Mouse (Mus musculus) G1E (cell line): ENCODE results near the gene Gtf2h1.

Experiments
- CTCF ChIP-seq: IDR thresholded peaks from 2 replicates; pipeline ENCODE4 v1.5.1; 2012; ENCODE audit warnings: low read depth, low read length, inconsistent platforms, mixed read lengths
- GATA1 ChIP-seq: IDR thresholded peaks from 2 replicates; pipeline ENCODE4 v1.6.1; 2012; ENCODE audit warnings: borderline replicate concordance, low read length, inconsistent platforms, mixed read lengths
- POLR2AphosphoS5 ChIP-seq: IDR thresholded peaks from 2 replicates; pipeline ENCODE4 v1.6.1; 2012; ENCODE audit warnings: low read depth, low read length, inconsistent platforms; ENCODE audit not compliant: insufficient replicate concordance
- TAL1 ChIP-seq: conservative IDR thresholded peaks from 2 replicates; pipeline ENCODE4 v1.6.1; 2012; ENCODE audit warnings: low read depth, low read length, inconsistent platforms, mixed read lengths

- TF ChIP-seq CTCF, result no peak
- TF ChIP-seq TAL1, result no peak
- no peak for TF ChIP-seq POLR2AphosphoS5
- no peak for TF ChIP-seq GATA1
Observed at GRCm38 (mm10) chr7:46796779-46797178, 876 bp downstream of the Gtf2h1 start.
